Mouse (Mus musculus) liver, postnatal 0 days (tissue): ENCODE data around the gene Elp4.

Source experiments
- CTCF ChIP-seq: sonication (generic); IDR thresholded peaks from 2 replicates; pipeline ENCODE4 v1.5.1; 2016; ENCODE audit warnings: antibody characterized with exemption, low read depth
- EP300 ChIP-seq: IDR thresholded peaks from 2 replicates; pipeline ENCODE4 v1.6.1; 2016; ENCODE audit warnings: antibody characterized with exemption, low read depth, mild to moderate bottlenecking

- no peak for TF ChIP-seq CTCF
- no peak for TF ChIP-seq EP300
Observed at GRCm38 (mm10) chr2:105843151-105843550, 61.2 kb downstream of the Elp4 start.
